Mouse (Mus musculus) heart, postnatal 0 days (tissue): Measurements from ENCODE around the gene Olfr616.

Source experiments
- CTCF ChIP-seq: IDR thresholded peaks from 2 replicates; pipeline ENCODE4 v1.5.1; 2016; ENCODE audit warnings: antibody characterized with exemption, control low read depth, low read depth
- EP300 ChIP-seq: IDR thresholded peaks from 2 replicates; pipeline ENCODE4 v1.6.1; 2016; ENCODE audit warnings: antibody characterized with exemption, low read depth

DNA sequence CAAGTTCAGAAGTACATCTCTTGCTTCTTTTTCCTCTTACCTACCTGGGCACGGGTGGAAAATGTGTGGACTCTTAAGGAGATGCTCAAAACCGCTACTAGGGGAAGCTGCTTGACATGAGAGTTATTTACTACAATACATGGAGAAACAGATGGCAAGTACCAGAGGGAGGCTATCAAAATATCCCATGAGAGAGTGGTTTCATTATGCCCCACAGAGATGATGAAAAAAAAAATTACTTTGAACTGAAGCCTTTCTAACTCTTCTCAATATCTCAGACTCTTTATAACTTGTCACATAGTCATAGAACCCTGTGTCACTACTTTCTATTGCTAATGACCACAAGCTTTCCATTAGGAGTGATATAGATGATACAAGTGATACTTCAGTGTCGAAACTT, at the start of gene Olfr616:
- TF ChIP-seq CTCF, result no peak
- TF ChIP-seq EP300, result no peak
